15 mouse cellular contexts compared by ENCODE assay signal in genomic region chrX:157079606-157080005, GRCm38 (mm10).
DNase-seq lines count a peak whose midpoint lies in the region; ATAC-seq and TF ChIP-seq lines count a peak whose summit lies in the region.
"Had no signal": no experiment of that assay in that cellular context is flagged by ENCODE, and none has a peak within 500 bp of the region (broad histone marks: within the 10 kb centered on the region; RNA-seq: fewer than 3 reads in every experiment).

No protein-coding gene starts in this region.

- H3K4me2 ChIP-seq in stomach, postnatal 0 days (replicated peaks; ENCODE audit: low read depth), result no peak overlapping the region
- H3K4me2 ChIP-seq: embryonic facial prominence, embryonic 15.5 days; liver, embryonic 11.5 days; midbrain, embryonic 11.5 days had no signal

- H3K9me3 ChIP-seq in stomach, postnatal 0 days (ENCODE audit: control insufficient read depth, low read length), result no peaks in the 10 kb centered on the region
- H3K9me3 ChIP-seq: embryonic facial prominence, embryonic 15.5 days had no signal

- TF ChIP-seq CTCF in gastrocnemius, adult 2 months (IDR thresholded peaks at IDR 0.05), result no peak
- no peak for TF ChIP-seq CTCF in stomach, postnatal 0 days (IDR thresholded peaks at IDR 0.05; ENCODE audit: low read depth)
- TF ChIP-seq CTCF in thymus, adult 2 months (IDR thresholded peaks at IDR 0.05; ENCODE audit: borderline replicate concordance, control insufficient read depth, extremely low read depth, insufficient read depth, low read length, poor library complexity), result no peak

- no peaks in the 10 kb centered on the region for H3K36me3 ChIP-seq in stomach, postnatal 0 days (ENCODE audit: control insufficient read depth, insufficient read depth, low read length)
- no peaks in the 10 kb centered on the region for H3K36me3 ChIP-seq in thymus, adult 2 months (ENCODE audit: control insufficient read depth, insufficient read depth, low read length)
- H3K36me3 ChIP-seq: embryonic facial prominence, embryonic 15.5 days had no signal

- DNase-seq in gastrocnemius, adult 2 months, result peak; percentile 26
- DNase-seq in gastrocnemius, postnatal 4 days (ENCODE audit: low spot score in 2 of 2), result no peak
- peak; percentile 2 to 8 for DNase-seq in left cerebral cortex, postnatal 25 days (ENCODE audit: low spot score in 2 of 2)
- DNase-seq in left cerebral cortex, postnatal 10 days (ENCODE audit: extremely low spot score in 1 of 2, low spot score in 2 of 2), result no peak
- peak; percentile 35 to 60 for DNase-seq in cerebellum, postnatal 25 days
- DNase-seq in stomach, postnatal 0 days (ENCODE audit: low spot score), result no peak
- DNase-seq in kidney, adult 8-10 months, result no peak
- no peak for DNase-seq in thymus, adult 2 months
- DNase-seq: adrenal gland, postnatal 10 days; kidney, postnatal 14 days had no signal

- no peaks in the 10 kb centered on the region for H3K4me1 ChIP-seq in stomach, postnatal 0 days (replicated peaks; ENCODE audit: control insufficient read depth, insufficient read depth)
- H3K4me1 ChIP-seq in thymus, adult 2 months (replicated peaks; ENCODE audit: control insufficient read depth, insufficient read depth, low read length), result no peaks in the 10 kb centered on the region
- H3K4me1 ChIP-seq: embryonic facial prominence, embryonic 15.5 days had no signal

- intact Hi-C loops in gastrocnemius, adult 2 months (cut with DNase I), result no loop called here
- intact Hi-C loops in left cerebral cortex, postnatal 25 days (cut with DNase I), result no loop called here
- intact Hi-C loops in left cerebral cortex, postnatal 10 days (cut with DNase I), result no loop called here

- H3K27ac ChIP-seq in gastrocnemius, adult 2 months, result peak overlapping the region; percentile 73
- no peak overlapping the region for H3K27ac ChIP-seq in stomach, postnatal 0 days (replicated peaks)
- H3K27ac ChIP-seq in thymus, adult 2 months (ENCODE audit: control insufficient read depth, insufficient read depth, low read length), result no peak overlapping the region
- H3K27ac ChIP-seq: embryonic facial prominence, embryonic 15.5 days had no signal

- WGBS in stomach, postnatal 0 days, result 27% methylated on average over 2 of the region's 2 CpGs
- WGBS in thymus, adult 2 months, result 2% methylated on average over 2 of the region's 2 CpGs

- TF ChIP-seq POLR2A in thymus, adult 2 months (IDR thresholded peaks at IDR 0.05; ENCODE audit: control insufficient read depth, extremely low read depth, insufficient read depth, low read length, poor library complexity), result no peak

- H3K9ac ChIP-seq in stomach, postnatal 0 days (ENCODE audit: low read length), result no peak overlapping the region
- H3K9ac ChIP-seq: embryonic facial prominence, embryonic 15.5 days had no signal

- H3K27me3 ChIP-seq in stomach, postnatal 0 days (ENCODE audit: control insufficient read depth, insufficient read depth, low read length), result no peaks in the 10 kb centered on the region
- no peaks in the 10 kb centered on the region for H3K27me3 ChIP-seq in thymus, adult 2 months (ENCODE audit: control insufficient read depth, insufficient read depth, low read length)
- H3K27me3 ChIP-seq: embryonic facial prominence, embryonic 15.5 days had no signal

- no peak for ATAC-seq in stomach, postnatal 0 days (ENCODE audit: low FRiP score, low TSS enrichment)
- ATAC-seq: CD4-positive, CD25-positive, alpha-beta regulatory T cell, adult 4 months; forebrain, embryonic 14.5 days had no signal

- no peak overlapping the region for H3K4me3 ChIP-seq in gastrocnemius, adult 2 months
- no peak overlapping the region for H3K4me3 ChIP-seq in stomach, postnatal 0 days (ENCODE audit: low read depth, low read length)
- H3K4me3 ChIP-seq in thymus, adult 2 months (ENCODE audit: control insufficient read depth, insufficient read depth, low read length), result no peak overlapping the region
- H3K4me3 ChIP-seq: embryonic facial prominence, embryonic 15.5 days had no signal

- TF ChIP-seq EP300 in stomach, postnatal 0 days (optimal IDR thresholded peaks at IDR 0.05), result no peak

Comparison
In these comparisons a context has a peak if more than half of its experiments do, and no peak if none do; other contexts are left out.
1. DNase-seq: peak in gastrocnemius, adult 2 months (single experiment), left cerebral cortex, postnatal 25 days (2 of 2) and cerebellum, postnatal 25 days (2 of 2); none in gastrocnemius, postnatal 4 days (0 of 2), left cerebral cortex, postnatal 10 days (0 of 2), stomach, postnatal 0 days (single experiment), kidney, adult 8-10 months (0 of 2) and thymus, adult 2 months (single experiment).